Mouse (Mus musculus) midbrain, embryonic 15.5 days (tissue): Measurements from ENCODE around the gene Oprd1. TPM values are rescaled to one million over a fixed set of nuclear protein-coding genes. Genes with fewer than 3 reads are reported as not detected.

Experiments used
- ATAC-seq: fragments of 200-750 bp; cut with Nextera tagmentation; replicated peaks from 2 replicates; pipeline ENCODE4 v1.8.0; 2017; ENCODE audit warnings: moderate TSS enrichment
- H3K27ac ChIP-seq: fragments of 300-500 bp; sonication (generic); 2 replicates; pipeline ENCODE4 v1.5.1; 2015; ENCODE audit warnings: mild to moderate bottlenecking, inconsistent platforms
- H3K27me3 ChIP-seq: fragments of 300-500 bp; sonication (generic); replicated peaks from 2 replicates; pipeline ENCODE4 v1.6.1; 2015; ENCODE audit warnings: inconsistent platforms
- H3K36me3 ChIP-seq: fragments of 300-500 bp; sonication (generic); replicated peaks from 2 replicates; pipeline ENCODE4 v1.6.1; 2015; ENCODE audit warnings: inconsistent platforms
- H3K4me1 ChIP-seq: fragments of 300-500 bp; sonication (generic); 2 replicates; pipeline ENCODE4 v1.6.1; 2015; ENCODE audit warnings: inconsistent platforms
- H3K4me2 ChIP-seq: fragments of 300-500 bp; sonication (generic); 2 replicates; pipeline ENCODE4 v1.6.1; 2015; ENCODE audit warnings: inconsistent platforms, mild to moderate bottlenecking, moderate library complexity
- H3K4me3 ChIP-seq: fragments of 300-500 bp; sonication (generic); 2 replicates; pipeline ENCODE4 v1.5.1; 2015; ENCODE audit warnings: mild to moderate bottlenecking, inconsistent platforms
- H3K9ac ChIP-seq: fragments of 300-500 bp; sonication (generic); 2 replicates; pipeline ENCODE4 v1.6.1; 2015; ENCODE audit warnings: mild to moderate bottlenecking, inconsistent platforms
- H3K9me3 ChIP-seq: fragments of 300-500 bp; sonication (generic); 2 replicates; pipeline ENCODE4 v1.6.1; 2016; ENCODE audit warnings: inconsistent platforms
- whole genome bisulfite sequencing: fragments of 180-500 bp; shearing (Covaris S2); methylation state at CpG from one replicate; pipeline ENCODE4 v1.1.7; 2015; ENCODE audit warnings: mixed read lengths; 5-methylcytosine and 5-hydroxymethylcytosine counted together
- polyA plus RNA-seq: library from polyadenylated mRNA; unstranded; fragments of >200 nt; fragmentation: Nextera tagmentation; extraction: Ambion mirVana; gene quantifications from 2 replicates; pipeline ENCODE4 v1.2.1, GENCODE M21; 2015

Gene Oprd1
- polyA plus RNA-seq, 1 experiment from 2014 or later, result 0.48 TPM

- H3K9me3 ChIP-seq, result no peaks in the 10 kb centered on the region
- H3K4me2 ChIP-seq, result no peak overlapping the region
- H3K4me3 ChIP-seq, result no peak overlapping the region
- H3K27me3 ChIP-seq, result no peaks in the 10 kb centered on the region
- H3K27ac ChIP-seq, result no peak overlapping the region
- ATAC-seq, result no peak
- no peak overlapping the region for H3K9ac ChIP-seq
- H3K4me1 ChIP-seq, result peaks cover 10% of the 10 kb centered on the region
- H3K36me3 ChIP-seq, result no peaks in the 10 kb centered on the region
- 90% methylated on average over 7 of the region's 7 CpGs for WGBS
Observed at GRCm38 (mm10) chr4:132131790-132132189, 12.5 kb downstream of the Oprd1 start.

GRCm38 (mm10) chr4:132131116-132131515, 13.2 kb downstream of the Oprd1 start:
- H3K36me3 ChIP-seq, result no peaks in the 10 kb centered on the region
- H3K4me2 ChIP-seq, result no peak overlapping the region
- H3K4me1 ChIP-seq, result peaks cover 10% of the 10 kb centered on the region
- no peak overlapping the region for H3K9ac ChIP-seq
- H3K9me3 ChIP-seq, result no peaks in the 10 kb centered on the region
- H3K27me3 ChIP-seq, result no peaks in the 10 kb centered on the region
- no peak overlapping the region for H3K27ac ChIP-seq
- WGBS, result 93% methylated on average over 9 of the region's 9 CpGs
- H3K4me3 ChIP-seq, result no peak overlapping the region
- ATAC-seq, result no peak

- no peaks in the 10 kb centered on the region for H3K27me3 ChIP-seq
- no peak overlapping the region for H3K4me3 ChIP-seq
- H3K9me3 ChIP-seq, result no peaks in the 10 kb centered on the region
- whole genome bisulfite sequencing, result 88% methylated on average over 11 of the region's 11 CpGs
- no peak overlapping the region for H3K9ac ChIP-seq
- H3K27ac ChIP-seq, result no peak overlapping the region
- peaks cover 10% of the 10 kb centered on the region for H3K4me1 ChIP-seq
- no peak overlapping the region for H3K4me2 ChIP-seq
- no peak for ATAC-seq
- no peaks in the 10 kb centered on the region for H3K36me3 ChIP-seq
Observed at GRCm38 (mm10) chr4:132130645-132131044, 13.6 kb downstream of the Oprd1 start.

GRCm38 (mm10) chr4:132130134-132130533, 14.2 kb downstream of the Oprd1 start:
- no peak overlapping the region for H3K9ac ChIP-seq
- no peak overlapping the region for H3K4me3 ChIP-seq
- no peak overlapping the region for H3K4me2 ChIP-seq
- peaks cover 10% of the 10 kb centered on the region for H3K4me1 ChIP-seq
- no peaks in the 10 kb centered on the region for H3K27me3 ChIP-seq
- 79% methylated on average over 2 of the region's 2 CpGs for WGBS
- H3K36me3 ChIP-seq, result no peaks in the 10 kb centered on the region
- no peaks in the 10 kb centered on the region for H3K9me3 ChIP-seq
- no peak overlapping the region for H3K27ac ChIP-seq
- no peak for ATAC-seq

- Histone ChIP-seq H3K36me3 (no peaks in the 10 kb centered on the region), H3K27ac (peak overlapping the region; percentile 19), H3K9me3 (no peaks in the 10 kb centered on the region), H3K4me3 (no peak overlapping the region), H3K4me1 (peaks cover 10% of the 10 kb centered on the region), H3K9ac (no peak overlapping the region), H3K27me3 (no peaks in the 10 kb centered on the region), H3K4me2 (no peak overlapping the region)
- no peak for ATAC-seq
- 8% methylated on average over 6 of the region's 6 CpGs for WGBS
Observed at GRCm38 (mm10) chr4:132128997-132129636, 15.2 kb downstream of the Oprd1 start.

GRCm38 (mm10) chr4:132127091-132127490, 17.2 kb downstream of the Oprd1 start:
- Histone ChIP-seq H3K27me3 (no peaks in the 10 kb centered on the region), H3K9me3 (no peaks in the 10 kb centered on the region), H3K4me2 (no peak overlapping the region), H3K36me3 (no peaks in the 10 kb centered on the region), H3K4me3 (no peak overlapping the region), H3K27ac (no peak overlapping the region), H3K9ac (no peak overlapping the region), H3K4me1 (peaks cover 10% of the 10 kb centered on the region)
- ATAC-seq, result no peak
- 90% methylated on average over 8 of the region's 8 CpGs for WGBS

GRCm38 (mm10) chr4:132123166-132123565, 21.1 kb downstream of the Oprd1 start:
- H3K36me3 ChIP-seq, result no peaks in the 10 kb centered on the region
- no peak overlapping the region for H3K9ac ChIP-seq
- WGBS, result 80% methylated on average over 1 of the region's 1 CpGs
- no peak overlapping the region for H3K4me3 ChIP-seq
- H3K4me1 ChIP-seq, result no peaks in the 10 kb centered on the region
- H3K4me2 ChIP-seq, result no peak overlapping the region
- H3K27ac ChIP-seq, result no peak overlapping the region
- H3K9me3 ChIP-seq, result no peaks in the 10 kb centered on the region
- no peaks in the 10 kb centered on the region for H3K27me3 ChIP-seq
- ATAC-seq, result no peak

- 80% methylated on average over 5 of the region's 5 CpGs for WGBS
- Histone ChIP-seq H3K9me3 (no peaks in the 10 kb centered on the region), H3K9ac (no peak overlapping the region), H3K27ac (no peak overlapping the region), H3K4me2 (no peak overlapping the region), H3K27me3 (no peaks in the 10 kb centered on the region), H3K36me3 (no peaks in the 10 kb centered on the region), H3K4me3 (no peak overlapping the region), H3K4me1 (no peaks in the 10 kb centered on the region)
- ATAC-seq, result no peak
Observed at GRCm38 (mm10) chr4:132121674-132122073, 22.6 kb downstream of the Oprd1 start.

- Histone ChIP-seq H3K27ac (no peak overlapping the region), H3K36me3 (no peaks in the 10 kb centered on the region), H3K9ac (no peak overlapping the region), H3K4me2 (no peak overlapping the region), H3K9me3 (no peaks in the 10 kb centered on the region), H3K4me1 (no peaks in the 10 kb centered on the region), H3K4me3 (no peak overlapping the region), H3K27me3 (no peaks in the 10 kb centered on the region)
- 74% methylated on average over 9 of the region's 9 CpGs for WGBS
- ATAC-seq, result no peak
Observed at GRCm38 (mm10) chr4:132119566-132119965, 24.7 kb downstream of the Oprd1 start.

GRCm38 (mm10) chr4:132116315-132116714, 28.0 kb downstream of the Oprd1 start:
- Histone ChIP-seq H3K4me2 (no peak overlapping the region), H3K36me3 (no peaks in the 10 kb centered on the region), H3K9ac (no peak overlapping the region), H3K27me3 (no peaks in the 10 kb centered on the region), H3K4me1 (no peaks in the 10 kb centered on the region), H3K9me3 (no peaks in the 10 kb centered on the region), H3K4me3 (no peak overlapping the region), H3K27ac (no peak overlapping the region)
- WGBS, result 89% methylated on average over 4 of the region's 4 CpGs
- no peak for ATAC-seq

- ATAC-seq, result no peak
- WGBS, result 40% methylated on average over 53 of the region's 53 CpGs
- Histone ChIP-seq H3K4me2 (peak overlapping the region; percentile 49), H3K4me3 (peak overlapping the region; percentile 32), H3K9ac (no peak overlapping the region), H3K36me3 (no peaks in the 10 kb centered on the region), H3K27ac (no peak overlapping the region), H3K9me3 (no peaks in the 10 kb centered on the region), H3K4me1 (0 out of 2 replicates have a peak, but pooled peaks cover 3% of the 10 kb centered on the region), H3K27me3 (no peaks in the 10 kb centered on the region)
Observed at GRCm38 (mm10) chr4:132113411-132114095, 30.7 kb downstream of the Oprd1 start.

- ATAC-seq, result no peak
- Histone ChIP-seq H3K27me3 (no peaks in the 10 kb centered on the region), H3K4me2 (no peak overlapping the region), H3K9ac (no peak overlapping the region), H3K36me3 (no peaks in the 10 kb centered on the region), H3K27ac (no peak overlapping the region), H3K4me1 (0 out of 2 replicates have a peak, but pooled peaks cover 3% of the 10 kb centered on the region), H3K4me3 (no peak overlapping the region), H3K9me3 (no peaks in the 10 kb centered on the region)
- 22% methylated on average over 4 of the region's 4 CpGs for WGBS
Observed at GRCm38 (mm10) chr4:132111227-132111626, 33.1 kb downstream of the Oprd1 start.

GRCm38 (mm10) chr4:132108221-132108620, 36.1 kb downstream of the Oprd1 start:
- no peak overlapping the region for H3K9ac ChIP-seq
- no peak for ATAC-seq
- WGBS, result 96% methylated on average over 7 of the region's 7 CpGs

More at GRCm38 (mm10) chr4:132108221-132108620, 36.1 kb downstream of the Oprd1 start:
- H3K27me3 ChIP-seq, result no peaks in the 10 kb centered on the region
- H3K36me3 ChIP-seq, result no peaks in the 10 kb centered on the region
- H3K4me1 ChIP-seq, result 0 out of 2 replicates have a peak, but pooled peaks cover 3% of the 10 kb centered on the region
- no peak overlapping the region for H3K27ac ChIP-seq
- H3K4me3 ChIP-seq, result no peak overlapping the region
- H3K4me2 ChIP-seq, result no peak overlapping the region
- no peaks in the 10 kb centered on the region for H3K9me3 ChIP-seq
